Mouse (Mus musculus) limb, embryonic 12.5 days (tissue): ENCODE data around the gene Tpbgl. TPM values are rescaled to one million over a fixed set of nuclear protein-coding genes. Genes with fewer than 3 reads are reported as not detected.

ENCODE experiments used
- ATAC-seq: fragments of 200-750 bp; cut with Nextera tagmentation; 2 replicates; pipeline ENCODE4 v1.8.0; 2017; ENCODE audit warnings: low read depth, moderate TSS enrichment; ENCODE audit not compliant: insufficient number of reproducible peaks, insufficient read depth, low FRiP score, low TSS enrichment
- H3K27ac ChIP-seq: fragments of 300-500 bp; sonication (generic); 2 replicates; pipeline ENCODE4 v1.5.1; 2016; ENCODE audit warnings: mild to moderate bottlenecking, moderate library complexity
- H3K27me3 ChIP-seq: fragments of 300-500 bp; sonication (generic); 2 replicates; pipeline ENCODE4 v1.6.1; 2016; ENCODE audit warnings: mild to moderate bottlenecking, moderate library complexity
- H3K36me3 ChIP-seq: fragments of 300-500 bp; sonication (generic); 2 replicates; pipeline ENCODE4 v1.6.1; 2016; ENCODE audit warnings: mild to moderate bottlenecking, moderate library complexity
- H3K4me1 ChIP-seq: fragments of 300-500 bp; sonication (generic); replicated peaks from 2 replicates; pipeline ENCODE4 v1.6.1; 2016
- H3K4me2 ChIP-seq: fragments of 300-500 bp; sonication (generic); 2 replicates; pipeline ENCODE4 v1.6.1; 2016; ENCODE audit warnings: mild to moderate bottlenecking, moderate library complexity
- H3K4me3 ChIP-seq: fragments of 300-500 bp; sonication (generic); replicated peaks from 2 replicates; pipeline ENCODE4 v1.5.1; 2016; ENCODE audit warnings: mild to moderate bottlenecking
- H3K9ac ChIP-seq: fragments of 300-500 bp; sonication (generic); replicated peaks from 2 replicates; pipeline ENCODE4 v1.6.1; 2016; ENCODE audit warnings: mild to moderate bottlenecking, moderate library complexity
- H3K9me3 ChIP-seq: fragments of 300-500 bp; sonication (generic); 2 replicates; pipeline ENCODE4 v1.6.1; 2016; ENCODE audit warnings: mild to moderate bottlenecking, moderate library complexity
- WGBS: fragments of 180-500 bp; shearing (Covaris S2); methylation state at CpG from one replicate; pipeline ENCODE4 v1.1.7; 2016; 5-methylcytosine and 5-hydroxymethylcytosine counted together
- polyA plus RNA-seq: library from polyadenylated mRNA; unstranded; fragments of >200 nt; fragmentation: Nextera tagmentation; extraction: Ambion mirVana; gene quantifications from 2 replicates; pipeline ENCODE4 v1.2.1, GENCODE M21; 2016

The Tpbgl gene
- polyA plus RNA-seq, 1 experiment from 2014 or later: 0.14 TPM

DNA sequence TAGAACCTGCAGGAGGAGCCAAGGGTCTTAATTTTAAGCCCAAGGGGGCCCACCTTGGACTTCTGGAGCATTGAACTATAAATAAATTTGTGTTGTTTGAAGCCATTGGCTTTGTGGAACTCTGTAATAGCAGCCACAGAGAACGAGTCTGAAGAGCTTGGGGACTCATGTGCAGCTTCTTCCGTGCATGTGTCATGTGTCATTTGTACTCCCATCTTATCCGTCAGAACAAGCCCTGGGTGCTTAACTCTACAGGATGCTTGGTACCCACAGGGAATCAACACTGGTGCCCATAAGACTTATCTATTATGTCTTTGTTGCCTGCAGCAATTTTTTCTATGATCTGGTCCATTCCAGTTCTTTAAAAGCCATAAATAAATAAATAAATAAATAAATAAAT is 48.7 kb downstream of the Tpbgl start:
- Histone ChIP-seq H3K9ac (no peak overlapping the region), H3K9me3 (no peaks in the 10 kb centered on the region), H3K4me3 (no peak overlapping the region), H3K27me3 (peaks cover 11% of the 10 kb centered on the region), H3K4me2 (no peak overlapping the region), H3K36me3 (no peaks in the 10 kb centered on the region), H3K27ac (no peak overlapping the region), H3K4me1 (peaks cover 13% of the 10 kb centered on the region)
- no peak for ATAC-seq
- whole genome bisulfite sequencing: 86% methylated on average over 3 of the region's 3 CpGs

Other genes with a start within 250 kb of the Tpbgl start
- gene Gdpd5, start 245.7 kb downstream of the Tpbgl start, polyA plus RNA-seq: 11.2 and 12.2 TPM in 2 replicates
- gene Klhl35, start 161.1 kb downstream of the Tpbgl start, polyA plus RNA-seq: 1.2 and 1.7 TPM in 2 replicates
- gene Rps3, start 143.4 kb downstream of the Tpbgl start, polyA plus RNA-seq: 746 and 757 TPM in 2 replicates
- gene Arrb1, start 91.6 kb downstream of the Tpbgl start, polyA plus RNA-seq: 8.1 and 8.4 TPM in 2 replicates
- gene Slco2b1, start 84.2 kb upstream of the Tpbgl start, polyA plus RNA-seq: 1.4 and 1.5 TPM in 2 replicates
- not detected in 2 replicates for gene Olfr520, start 103.2 kb upstream of the Tpbgl start, polyA plus RNA-seq
- gene Olfr521, start 136.4 kb upstream of the Tpbgl start, polyA plus RNA-seq: not detected in 2 replicates
- gene Neu3, start 201.3 kb upstream of the Tpbgl start, polyA plus RNA-seq: 2.6 and 2.7 TPM in 2 replicates
- gene Xrra1, start 232.0 kb upstream of the Tpbgl start, polyA plus RNA-seq: 0.21 and 0.22 TPM in 2 replicates
- gene Spcs2, start 236.4 kb upstream of the Tpbgl start, polyA plus RNA-seq: 355 and 365 TPM in 2 replicates